Comparison of ENCODE assay signal across 18 mouse cellular contexts in the genomic region with DNA sequence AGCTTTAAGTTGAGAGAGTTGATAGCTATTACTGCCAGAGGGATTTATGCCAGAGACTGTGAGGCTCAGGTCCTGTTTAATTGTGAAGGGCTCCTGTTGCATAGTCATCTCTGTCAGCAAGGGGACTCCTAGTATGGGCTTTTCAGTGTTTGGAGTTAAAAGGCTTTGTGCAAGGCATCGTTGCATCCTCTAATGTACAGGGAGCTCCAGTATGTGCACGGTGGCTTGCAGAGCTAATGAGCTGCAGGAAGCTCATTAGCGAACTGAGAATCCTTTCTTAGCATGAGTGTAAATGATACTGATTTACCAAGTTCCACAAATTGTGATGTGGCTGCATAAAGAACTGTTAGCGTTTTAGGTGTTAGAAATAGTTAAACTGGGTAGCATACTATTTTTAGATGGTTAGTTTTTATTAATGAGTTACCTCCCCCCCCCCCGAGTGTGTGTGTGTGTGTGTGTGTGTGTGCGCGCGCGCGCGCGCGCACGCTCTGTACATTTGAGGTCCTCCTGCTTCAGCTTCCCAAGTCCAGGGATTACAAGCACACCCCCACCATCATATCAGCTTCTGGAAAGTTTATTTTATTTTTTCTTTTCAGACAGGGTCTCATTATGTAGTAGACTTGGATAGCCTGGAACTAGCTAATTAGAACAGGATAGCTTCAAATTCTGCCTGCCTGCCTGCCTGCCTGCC.
"Had no signal": no experiment of that assay in that cellular context is flagged by ENCODE, and none has a peak within 500 bp of the region (broad histone marks: within the 10 kb centered on the region; RNA-seq: fewer than 3 reads in every experiment).

No protein-coding gene starts in this region.

- H3K27me3 ChIP-seq: limb, embryonic 12.5 days; liver, embryonic 13.5 days; lung, embryonic 15.5 days; megakaryocyte, embryonic 14.5 days; midbrain, embryonic 13.5 days; neural tube, embryonic 15.5 days; stomach, embryonic 15.5 days had no signal

- H3K4me2 ChIP-seq: limb, embryonic 12.5 days; liver, embryonic 13.5 days; lung, embryonic 15.5 days; midbrain, embryonic 13.5 days; neural tube, embryonic 15.5 days; stomach, embryonic 15.5 days had no signal

- H3K27ac ChIP-seq: layer of hippocampus, adult 2 months; limb, embryonic 12.5 days; liver, embryonic 13.5 days; lung, embryonic 15.5 days; macrophage; midbrain, embryonic 13.5 days; neural tube, embryonic 15.5 days; stomach, embryonic 15.5 days had no signal

- H3K4me3 ChIP-seq: layer of hippocampus, adult 2 months; limb, embryonic 12.5 days; liver, embryonic 13.5 days; lung, embryonic 15.5 days; megakaryocyte, embryonic 14.5 days; midbrain, embryonic 13.5 days; myocyte; neural tube, embryonic 15.5 days; stomach, embryonic 15.5 days had no signal

- H3K9ac ChIP-seq: limb, embryonic 12.5 days; liver, embryonic 13.5 days; liver, postnatal 0 days; lung, embryonic 15.5 days; midbrain, embryonic 13.5 days; neural tube, embryonic 15.5 days; stomach, embryonic 15.5 days had no signal

- ATAC-seq: liver, postnatal 0 days; midbrain, embryonic 13.5 days had no signal

- DNase-seq: kidney, postnatal 10 days; kidney, postnatal 4 days; liver; liver, embryonic 13.5 days; liver, postnatal 0 days; lung, postnatal 14 days; right cerebral cortex, postnatal 14 days; thymus, adult 2 months; thymus, postnatal 25 days had no signal

- H3K9me3 ChIP-seq: limb, embryonic 12.5 days; liver, embryonic 13.5 days; lung, embryonic 15.5 days; megakaryocyte, embryonic 14.5 days; midbrain, embryonic 13.5 days; neural tube, embryonic 15.5 days; stomach, embryonic 15.5 days had no signal

- H3K4me1 ChIP-seq: limb, embryonic 12.5 days; liver, embryonic 13.5 days; lung, embryonic 15.5 days; megakaryocyte, embryonic 14.5 days; midbrain, embryonic 13.5 days; neural tube, embryonic 15.5 days; stomach, embryonic 15.5 days had no signal
